ENCODE assay signal across 12 mouse cellular contexts in genomic region chr2:105659350-105659749, GRCm38 (mm10). TPM values are rescaled to one million over a fixed set of nuclear protein-coding genes. Genes with fewer than 3 reads are reported as not detected.
DNase-seq lines count a peak whose midpoint lies in the region; ATAC-seq lines count a peak whose summit lies in the region.
"Had no signal": no experiment of that assay in that cellular context is flagged by ENCODE, and none has a peak within 500 bp of the region (broad histone marks: within the 10 kb centered on the region; RNA-seq: fewer than 3 reads in every experiment).

No protein-coding gene starts in this region.

- no peak for ATAC-seq in heart, embryonic 15.5 days (replicated peaks; ENCODE audit: insufficient number of reproducible peaks, insufficient read depth, low FRiP score, low read depth)
- no peak for ATAC-seq in embryonic facial prominence, embryonic 13.5 days (ENCODE audit: insufficient number of reproducible peaks, insufficient read depth, low FRiP score, low TSS enrichment, low read depth)
- ATAC-seq in hindbrain, embryonic 14.5 days (ENCODE audit: low FRiP score) = no peak
- ATAC-seq in neural tube, embryonic 15.5 days (ENCODE audit: low FRiP score) = no peak

- H3K36me3 ChIP-seq in heart, embryonic 15.5 days = no peaks in the 10 kb centered on the region
- H3K36me3 ChIP-seq in embryonic facial prominence, embryonic 13.5 days = no peaks in the 10 kb centered on the region
- H3K36me3 ChIP-seq in hindbrain, embryonic 14.5 days (replicated peaks; ENCODE audit: control insufficient read depth, insufficient read depth) = no peaks in the 10 kb centered on the region
- no peaks in the 10 kb centered on the region for H3K36me3 ChIP-seq in neural tube, embryonic 15.5 days

- 13% methylated on average over 9 of the region's 9 CpGs for WGBS in heart, embryonic 15.5 days
- WGBS in embryonic facial prominence, embryonic 13.5 days = 7% methylated on average over 9 of the region's 9 CpGs
- WGBS in hindbrain, embryonic 14.5 days = 14% methylated on average over 9 of the region's 9 CpGs
- WGBS in neural tube, embryonic 15.5 days = 15% methylated on average over 9 of the region's 9 CpGs

- H3K9me3 ChIP-seq in heart, embryonic 15.5 days (replicated peaks) = no peaks in the 10 kb centered on the region
- no peaks in the 10 kb centered on the region for H3K9me3 ChIP-seq in embryonic facial prominence, embryonic 13.5 days
- H3K9me3 ChIP-seq in hindbrain, embryonic 14.5 days (ENCODE audit: control insufficient read depth, low read length) = no peaks in the 10 kb centered on the region
- H3K9me3 ChIP-seq in neural tube, embryonic 15.5 days (replicated peaks) = no peaks in the 10 kb centered on the region

- H3K27me3 ChIP-seq in heart, embryonic 15.5 days = peaks cover 95% of the 10 kb centered on the region
- peaks cover 92% of the 10 kb centered on the region for H3K27me3 ChIP-seq in embryonic facial prominence, embryonic 13.5 days
- peaks cover 84% of the 10 kb centered on the region for H3K27me3 ChIP-seq in hindbrain, embryonic 14.5 days (ENCODE audit: control insufficient read depth, insufficient read depth, low read length)
- H3K27me3 ChIP-seq in neural tube, embryonic 15.5 days (replicated peaks) = peaks cover 73% of the 10 kb centered on the region

- peak overlapping the region; percentile 22; the same call in 1 of the 2 replicates for H3K4me3 ChIP-seq in heart, embryonic 15.5 days
- H3K4me3 ChIP-seq in embryonic facial prominence, embryonic 13.5 days = peak overlapping the region; percentile 23; the same call in 1 of the 2 replicates
- H3K4me3 ChIP-seq in hindbrain, embryonic 14.5 days (replicated peaks; ENCODE audit: low read length) = no peak overlapping the region
- H3K4me3 ChIP-seq in neural tube, embryonic 15.5 days (replicated peaks) = 0 out of 2 replicates have a peak overlapping the region, but pooled peaks have one; percentile 9

- H3K4me2 ChIP-seq in heart, embryonic 15.5 days = peak overlapping the region; percentile 39; the same call in 1 of the 2 replicates
- 0 out of 2 replicates have a peak overlapping the region, but pooled peaks have one; percentile 40 for H3K4me2 ChIP-seq in embryonic facial prominence, embryonic 13.5 days
- H3K4me2 ChIP-seq in hindbrain, embryonic 14.5 days (replicated peaks) = 0 out of 2 replicates have a peak overlapping the region, but pooled peaks have one; percentile 37
- H3K4me2 ChIP-seq in neural tube, embryonic 15.5 days = peak overlapping the region; percentile 21
- H3K4me2 ChIP-seq: lung, embryonic 14.5 days had no signal

- H3K9ac ChIP-seq in heart, embryonic 15.5 days = no peak overlapping the region
- no peak overlapping the region for H3K9ac ChIP-seq in embryonic facial prominence, embryonic 13.5 days
- H3K9ac ChIP-seq in hindbrain, embryonic 14.5 days = no peak overlapping the region
- no peak overlapping the region for H3K9ac ChIP-seq in neural tube, embryonic 15.5 days (replicated peaks)
- H3K9ac ChIP-seq: lung, embryonic 14.5 days had no signal

- H3K4me1 ChIP-seq in heart, embryonic 15.5 days (replicated peaks) = peaks cover 17% of the 10 kb centered on the region
- H3K4me1 ChIP-seq in embryonic facial prominence, embryonic 13.5 days = peaks cover 11% of the 10 kb centered on the region
- H3K4me1 ChIP-seq in hindbrain, embryonic 14.5 days (replicated peaks; ENCODE audit: control insufficient read depth, insufficient read depth, low read length) = no peaks in the 10 kb centered on the region
- peaks cover 9% of the 10 kb centered on the region; the same call in 1 of the 2 replicates for H3K4me1 ChIP-seq in neural tube, embryonic 15.5 days

- DNase-seq in heart, adult 9 months (ENCODE audit: low spot score in 2 of 2) = no peak
- DNase-seq in hindbrain, embryonic 14.5 days (ENCODE audit: low spot score) = no peak
- no peak for DNase-seq in thymus, postnatal 25 days
- DNase-seq in right cerebral cortex, adult 18-20 months = no peak
- no peak for DNase-seq in kidney, adult 11 months
- DNase-seq: cerebellum, adult 18-20 months; lung, embryonic 14.5 days; right cerebral cortex, postnatal 25 days had no signal

- H3K27ac ChIP-seq in heart, embryonic 15.5 days = no peak overlapping the region
- no peak overlapping the region for H3K27ac ChIP-seq in embryonic facial prominence, embryonic 13.5 days
- no peak overlapping the region for H3K27ac ChIP-seq in hindbrain, embryonic 14.5 days
- H3K27ac ChIP-seq in neural tube, embryonic 15.5 days (replicated peaks) = no peak overlapping the region
- H3K27ac ChIP-seq: kidney, postnatal 0 days had no signal

RNA-seq across cellular contexts. Expression of gene Pax6, which starts 9.3 kb away (rescaled TPM):
- polyA plus RNA-seq in heart, embryonic 15.5 days (2015; fragmentation: Nextera tagmentation; extraction: Ambion mirVana) = 0.05 and 0.18 TPM in 2 replicates
- 1.6 and 3.2 TPM in 2 replicates for polyA plus RNA-seq in embryonic facial prominence, embryonic 13.5 days (2015; fragmentation: Nextera tagmentation; extraction: Ambion mirVana)
- 26.9 and 28.1 TPM in 2 replicates for polyA plus RNA-seq in hindbrain, embryonic 14.5 days (2014; fragmentation: Nextera tagmentation; extraction: Ambion mirVana)
- polyA plus RNA-seq in neural tube, embryonic 15.5 days (2015; fragmentation: Nextera tagmentation; extraction: Ambion mirVana) = 9.4 and 11.4 TPM in 2 replicates
- polyA plus RNA-seq: lung, embryonic 14.5 days had no signal
